Comparison of ENCODE assay signal across 8 mouse cellular contexts in the genomic region with DNA sequence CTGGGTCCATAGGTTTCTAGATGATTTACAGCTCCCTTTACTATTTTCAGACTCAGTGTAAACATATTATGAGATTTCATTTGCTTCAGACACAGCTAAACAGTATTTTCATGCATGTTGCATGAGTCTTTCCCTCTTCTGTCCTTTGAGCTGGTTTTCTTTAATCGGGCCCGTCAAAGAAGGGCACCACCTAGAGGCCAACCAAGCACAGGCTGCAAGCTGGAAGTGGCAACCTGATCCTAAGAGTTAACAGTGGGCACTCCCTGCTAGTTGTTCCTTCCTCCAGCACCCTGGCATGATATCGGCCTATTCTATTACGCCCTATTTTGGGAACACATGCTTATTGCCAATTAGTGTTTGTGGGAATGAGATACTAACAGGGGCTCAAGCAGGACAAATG. TPM values are rescaled to one million over a fixed set of nuclear protein-coding genes. Genes with fewer than 3 reads are reported as not detected.
DNase-seq lines count a peak whose midpoint lies in the region; ATAC-seq and TF ChIP-seq lines count a peak whose summit lies in the region.

No protein-coding gene starts in this region.

- intact Hi-C loops in gastrocnemius, adult 2 months (cut with DNase I): loop anchor here (10.0 kb wide), 1 partner anchor 80 kb away; the partner anchor contains the start of gene Hacd4

- TF ChIP-seq POLR2A in bone marrow macrophage, adult 2 months (IDR thresholded peaks at IDR 0.05; ENCODE audit: borderline replicate concordance, low read depth, low read length): no peak

- no peak overlapping the region for H3K9ac ChIP-seq in kidney, embryonic 16.5 days (replicated peaks; ENCODE audit: low read length)

- 33% methylated on average over 4 of the region's 4 CpGs for WGBS in kidney, embryonic 16.5 days

- H3K4me2 ChIP-seq in kidney, embryonic 16.5 days (replicated peaks; ENCODE audit: low read depth, low read length): no peak overlapping the region

- no peaks in the 10 kb centered on the region for H3K9me3 ChIP-seq in kidney, embryonic 16.5 days (ENCODE audit: low read length)

- peak; percentile 60; the same call in 1 of the 2 replicates for ATAC-seq in kidney, embryonic 16.5 days (ENCODE audit: low FRiP score, low TSS enrichment)

- peaks cover 15% of the 10 kb centered on the region for H3K4me1 ChIP-seq in bone marrow macrophage, adult 2 months (ENCODE audit: control insufficient read depth, insufficient read depth, low read length)
- H3K4me1 ChIP-seq in kidney, embryonic 16.5 days (ENCODE audit: insufficient read depth, low read length): 0 out of 2 replicates have a peak, but pooled peaks cover 6% of the 10 kb centered on the region

- peak; percentile 80 for TF ChIP-seq CTCF in bone marrow macrophage, adult 2 months (IDR thresholded peaks at IDR 0.05; ENCODE audit: low read depth, low read length)
- peak; percentile 83 for TF ChIP-seq CTCF in gastrocnemius, adult 2 months (IDR thresholded peaks at IDR 0.05)

- DNase-seq in adrenal gland, adult (ENCODE audit: inconsistent age in 2 of 2, low spot score in 1 of 2): peak; percentile 58 to 86
- DNase-seq in adrenal gland, postnatal 4 days (ENCODE audit: low spot score in 2 of 2): no peak
- DNase-seq in CD4-positive helper T cell, adult 2 months (ENCODE audit: low read depth, low spot score): peak; percentile 28
- DNase-seq in gastrocnemius, adult 2 months: peak; percentile 42
- peak; percentile 53 to 65 for DNase-seq in lung, adult 18-20 months
- peak; percentile 45 to 48 for DNase-seq in right cerebral cortex, adult 2 months (ENCODE audit: low spot score in 2 of 2)

- H3K4me3 ChIP-seq in bone marrow macrophage, adult 2 months (ENCODE audit: insufficient read depth, low read length): no peak overlapping the region
- H3K4me3 ChIP-seq in gastrocnemius, adult 2 months: no peak overlapping the region
- H3K4me3 ChIP-seq in kidney, embryonic 16.5 days (ENCODE audit: low read length): no peak overlapping the region

- H3K27ac ChIP-seq in bone marrow macrophage, adult 2 months (ENCODE audit: insufficient read depth, low read depth, low read length): no peak overlapping the region
- peak overlapping the region; percentile 73 for H3K27ac ChIP-seq in gastrocnemius, adult 2 months
- H3K27ac ChIP-seq in kidney, embryonic 16.5 days (ENCODE audit: low read length): no peak overlapping the region

- no peaks in the 10 kb centered on the region for H3K36me3 ChIP-seq in kidney, embryonic 16.5 days (ENCODE audit: insufficient read depth, low read length)

- no peaks in the 10 kb centered on the region for H3K27me3 ChIP-seq in kidney, embryonic 16.5 days (ENCODE audit: insufficient read depth, low read length)

RNA-seq across cellular contexts. Expression of gene Ifnb1, which starts 8.2 kb away (rescaled TPM):
- not detected for total RNA-seq in adrenal gland, postnatal 4 days (2021)
- polyA plus RNA-seq in bone marrow macrophage, adult 2 months (2012; ENCODE audit: insufficient read depth, insufficient read length, missing spikeins): not detected in 2 replicates
- total RNA-seq in gastrocnemius, adult 2 months (2021): not detected
- not detected in 2 replicates for polyA plus RNA-seq in kidney, embryonic 16.5 days (2015; fragmentation: Nextera tagmentation; extraction: Ambion mirVana)

RNA-seq across cellular contexts. Expression of gene Ifna15, which starts 43.6 kb away (rescaled TPM):
- total RNA-seq in adrenal gland, postnatal 4 days (2021): not detected
- not detected in 2 replicates for polyA plus RNA-seq in bone marrow macrophage, adult 2 months (2012; ENCODE audit: insufficient read depth, insufficient read length, missing spikeins)
- not detected for total RNA-seq in gastrocnemius, adult 2 months (2021)
- not detected in 2 replicates for polyA plus RNA-seq in kidney, embryonic 16.5 days (2015; fragmentation: Nextera tagmentation; extraction: Ambion mirVana)

RNA-seq across cellular contexts. Expression of gene Ifna14, which starts 57.2 kb away (rescaled TPM):
- total RNA-seq in adrenal gland, postnatal 4 days (2021): not detected
- polyA plus RNA-seq in bone marrow macrophage, adult 2 months (2012; ENCODE audit: insufficient read depth, insufficient read length, missing spikeins): not detected in 2 replicates
- total RNA-seq in gastrocnemius, adult 2 months (2021): not detected
- polyA plus RNA-seq in kidney, embryonic 16.5 days (2015; fragmentation: Nextera tagmentation; extraction: Ambion mirVana): not detected in 2 replicates

Comparison
In these comparisons a context has a peak if more than half of its experiments do, and no peak if none do; other contexts are left out.
1. DNase-seq: peak in adrenal gland, adult (2 of 2), CD4-positive helper T cell, adult 2 months (single experiment), gastrocnemius, adult 2 months (single experiment), lung, adult 18-20 months (2 of 2) and right cerebral cortex, adult 2 months (2 of 2); none in adrenal gland, postnatal 4 days (0 of 2).